Mouse (Mus musculus) 3T3-L1 (cell line): Measurements from ENCODE around the gene Dyrk1a.
"Not testable (repeated sequence)": the region's sequence is repeated elsewhere in the genome, so short reads cannot be mapped to it uniquely, and the experiment has no call there.

Experiments
- DNase-seq: peaks from one replicate; pipeline ENCODE4 v3.0.0-alpha.2; 2015; ENCODE audit warnings: low read depth, low spot score

Dyrk1a gene

DNA sequence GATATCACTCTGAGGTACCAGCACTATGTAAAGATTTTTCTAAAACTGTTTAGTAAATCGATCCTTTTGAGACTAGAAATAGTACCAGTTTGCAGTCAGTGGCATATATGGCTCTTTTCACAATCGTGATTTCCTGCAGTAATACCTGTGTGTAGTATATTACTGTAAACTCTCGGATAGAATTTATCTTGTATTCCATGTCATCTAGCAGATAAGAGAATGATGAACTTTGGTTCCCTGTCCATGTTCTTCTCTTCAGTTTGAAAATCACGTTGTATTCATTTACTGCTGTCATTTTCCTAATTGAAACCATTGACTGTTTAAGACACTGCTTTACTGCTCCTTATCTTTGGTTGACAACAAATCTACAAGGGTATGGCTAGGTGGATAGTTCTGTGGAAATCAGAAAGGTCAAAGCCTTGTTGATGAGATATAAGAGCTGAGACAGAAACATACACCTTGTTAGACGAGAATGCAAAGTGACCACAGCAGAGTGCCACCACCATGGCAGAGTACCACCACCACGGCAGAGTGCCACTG, 62.7 kb downstream of the Dyrk1a start:
- DNase-seq = no peak

DNA sequence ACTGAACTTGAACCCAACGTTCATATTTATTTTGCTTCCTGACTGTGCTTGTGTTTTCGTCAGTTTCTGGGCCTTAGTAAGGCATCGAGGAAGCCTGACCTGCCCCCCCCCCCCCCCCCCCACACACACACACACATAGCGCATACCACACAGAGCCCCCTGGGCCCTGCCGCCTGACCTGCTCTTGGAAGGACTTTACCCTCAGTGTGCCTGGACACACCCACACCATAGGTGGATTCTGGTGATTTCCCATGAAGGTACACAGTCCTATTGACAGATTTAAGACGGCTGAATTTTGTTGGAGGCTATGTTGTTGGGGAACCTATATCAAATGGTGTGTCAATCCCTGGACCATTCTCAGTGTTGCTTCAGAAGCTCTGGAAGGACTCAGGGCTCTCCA, 63.2 kb downstream of the Dyrk1a start:
- DNase-seq = no peak

DNA sequence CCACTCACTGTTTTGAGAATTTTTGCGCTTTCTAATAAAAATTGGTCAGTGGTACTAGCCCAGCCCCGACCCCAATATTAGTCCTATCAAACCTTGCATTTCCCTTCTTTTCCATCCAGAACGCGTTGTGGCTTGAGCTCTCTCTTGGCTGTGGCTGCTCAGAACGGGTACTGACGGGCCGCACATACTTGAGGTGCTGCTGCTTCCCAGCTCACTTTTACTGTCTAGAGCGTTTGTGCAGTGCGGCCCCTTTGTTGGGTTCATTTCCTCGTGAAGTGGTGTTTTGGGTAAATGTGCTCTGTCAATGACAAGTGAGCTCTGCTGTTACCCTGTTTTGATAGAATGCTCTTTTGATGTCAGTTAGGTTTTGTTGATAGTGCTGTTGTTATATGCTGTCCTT, 67.6 kb downstream of the Dyrk1a start:
- no peak for DNase-seq

DNA sequence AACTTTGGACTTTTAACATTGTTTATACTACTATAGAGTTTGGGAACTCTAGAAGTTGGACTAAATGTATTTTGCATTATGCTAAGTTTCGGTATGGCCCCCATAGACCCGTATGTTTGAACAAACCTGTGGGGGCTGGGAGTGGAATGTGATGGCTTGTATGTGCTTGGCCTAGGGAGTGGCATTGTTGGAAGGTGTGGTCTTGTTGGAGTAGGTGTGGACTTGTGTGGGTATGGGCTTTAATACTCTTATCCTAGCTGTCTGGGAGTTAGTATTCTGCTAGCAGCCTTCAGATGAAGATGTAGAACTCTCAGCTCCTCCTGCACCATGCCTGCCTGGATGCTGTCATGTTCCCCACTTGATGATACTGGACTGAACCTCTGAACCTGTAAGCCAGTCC, 72.0 kb downstream of the Dyrk1a start:
- DNase-seq = no peak

DNA sequence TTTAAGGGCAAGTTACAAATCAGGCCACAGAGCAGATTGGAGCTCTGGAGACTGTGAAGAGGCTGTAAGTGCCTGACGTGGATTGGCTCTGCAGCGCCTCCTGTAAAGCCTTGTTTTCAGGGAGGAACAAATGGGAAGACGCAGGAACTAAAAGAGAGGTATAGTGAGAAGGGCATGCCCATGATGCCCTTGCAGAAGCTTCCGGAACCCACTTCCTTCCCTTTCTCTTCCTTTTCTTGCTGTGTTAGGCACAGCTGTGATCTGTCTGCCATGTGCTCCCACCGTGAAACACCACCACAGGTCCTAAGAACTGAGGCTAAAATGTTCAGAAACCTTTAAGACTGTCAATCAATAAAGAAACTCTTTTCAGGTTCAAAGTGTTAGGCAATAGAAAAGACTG, 77.3 kb downstream of the Dyrk1a start:
- DNase-seq = no peak

DNA sequence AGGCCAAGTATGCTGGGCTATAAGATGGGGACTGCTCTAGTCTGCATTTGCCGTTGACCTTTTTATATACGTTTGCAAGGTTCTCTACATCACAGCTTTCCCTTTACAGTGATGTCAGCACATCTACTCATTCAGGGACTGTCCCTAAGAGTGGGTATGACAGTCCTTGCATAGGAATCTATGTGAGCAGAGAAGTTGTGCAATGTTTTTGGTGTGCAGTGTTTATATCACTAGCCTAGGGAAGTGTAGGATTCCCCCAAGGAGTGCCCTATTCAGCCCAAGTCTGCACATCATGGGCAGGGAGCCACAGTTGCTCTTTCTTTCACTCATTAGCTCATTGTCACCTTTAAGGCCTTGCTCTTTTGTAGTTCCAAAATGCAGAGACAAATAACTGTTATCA, 78.1 kb downstream of the Dyrk1a start:
- DNase-seq = no peak

DNA sequence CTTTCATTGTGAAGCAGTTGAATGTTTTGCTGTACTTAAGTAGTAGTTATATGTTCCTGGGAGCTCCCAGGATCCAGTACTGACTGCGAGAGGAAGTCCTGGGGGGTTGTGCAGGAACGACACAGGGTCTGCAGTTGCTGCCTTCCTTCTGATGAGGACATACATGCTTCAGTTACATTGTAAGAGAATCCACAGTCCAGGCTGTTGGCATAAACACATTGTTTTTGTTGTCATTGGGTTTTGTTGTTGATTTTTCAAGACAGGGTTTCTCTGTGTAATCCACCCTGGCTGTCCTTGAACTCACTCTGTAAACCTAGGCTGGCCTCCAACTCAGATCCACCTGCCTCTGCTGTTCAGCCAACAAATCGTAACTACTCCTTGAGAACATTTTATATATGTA, 80.1 kb downstream of the Dyrk1a start:
- no peak for DNase-seq

DNA sequence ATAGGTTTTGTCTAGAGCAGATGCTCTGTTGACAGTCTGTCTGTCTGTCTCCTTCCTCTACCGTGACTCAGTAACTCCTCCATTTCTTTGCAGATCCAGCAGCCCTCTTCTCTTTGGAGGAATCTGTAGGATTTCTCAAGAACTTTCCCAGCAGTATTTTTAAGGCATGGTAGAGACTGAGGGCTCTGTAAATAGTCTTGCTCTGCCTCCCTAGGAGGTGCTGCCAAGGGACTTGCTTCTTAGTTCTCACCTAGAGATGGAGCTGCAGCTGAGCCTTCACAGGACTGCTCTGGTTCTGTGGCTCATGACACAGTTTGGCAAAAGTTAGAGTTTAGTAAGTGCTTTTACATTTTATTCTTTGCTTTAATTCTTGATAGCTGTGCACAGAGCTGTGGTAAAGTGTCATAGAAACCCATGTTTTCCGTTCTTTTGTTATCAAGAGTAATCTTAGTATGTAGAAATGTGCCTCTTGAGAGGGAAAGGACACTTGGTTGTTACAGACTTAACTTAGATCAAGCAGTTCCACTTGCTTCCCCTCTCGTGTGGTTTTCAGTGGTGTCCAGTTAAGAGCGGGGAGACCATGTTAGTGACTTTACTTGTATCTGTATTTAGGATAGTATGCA, 82.4 kb downstream of the Dyrk1a start:
- DNase-seq = no peak

DNA sequence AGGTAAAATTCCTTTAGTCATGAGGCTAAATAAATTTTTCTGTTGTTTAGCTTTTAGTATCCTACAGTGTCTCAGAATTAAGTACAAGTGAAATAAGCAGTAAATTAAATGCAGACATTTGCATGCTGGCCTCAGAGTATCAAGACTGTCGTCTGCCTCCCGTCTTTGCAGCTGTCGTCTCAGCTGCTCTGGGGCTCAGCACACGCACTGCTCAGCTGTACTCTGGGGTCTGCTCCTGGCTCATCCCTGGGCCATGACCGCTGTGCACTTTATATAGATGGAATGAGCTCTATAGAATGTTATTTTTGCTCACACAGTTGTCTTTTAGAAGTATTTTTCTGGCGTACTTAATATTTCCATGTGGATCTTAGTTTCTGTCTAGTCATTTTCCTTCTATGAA, 85.3 kb downstream of the Dyrk1a start:
- DNase-seq = no peak

DNA sequence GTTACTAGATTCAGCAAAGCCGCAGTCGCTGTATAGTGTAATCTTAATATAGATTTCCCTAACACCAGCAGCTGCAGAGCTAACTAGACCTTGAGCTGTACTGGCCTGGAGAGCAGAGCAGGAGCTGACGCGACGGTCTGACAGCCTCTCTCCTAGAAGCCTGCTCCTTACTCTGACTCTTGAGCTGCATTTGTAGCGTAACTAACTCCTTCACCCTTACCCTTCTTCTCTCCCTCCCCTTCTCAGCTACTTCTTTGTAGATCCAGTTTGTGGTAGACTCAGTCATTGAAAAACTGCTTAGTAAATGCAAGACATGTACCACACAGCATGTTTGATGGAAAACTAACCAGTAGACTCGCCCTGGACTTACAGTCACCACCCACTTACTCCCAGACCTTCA, 87.1 kb downstream of the Dyrk1a start:
- no peak for DNase-seq

DNA sequence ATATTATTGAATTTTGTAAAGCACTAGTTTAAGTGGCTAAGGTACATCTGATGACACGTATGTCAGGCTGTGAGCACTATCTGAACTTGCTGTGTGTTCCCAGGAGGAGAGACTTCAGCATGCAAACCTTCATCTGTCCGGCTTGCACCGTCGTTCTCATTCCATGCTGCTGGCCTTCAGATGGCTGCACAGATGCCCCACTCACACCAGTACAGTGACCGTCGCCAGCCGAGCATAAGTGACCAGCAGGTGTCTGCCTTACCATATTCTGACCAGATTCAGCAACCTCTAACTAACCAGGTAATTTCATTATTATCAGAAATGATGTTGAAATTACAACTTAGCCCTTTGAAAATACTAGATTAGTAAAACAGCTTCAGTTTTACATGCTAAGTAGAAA, 89.6 kb downstream of the Dyrk1a start:
- no peak for DNase-seq

DNA sequence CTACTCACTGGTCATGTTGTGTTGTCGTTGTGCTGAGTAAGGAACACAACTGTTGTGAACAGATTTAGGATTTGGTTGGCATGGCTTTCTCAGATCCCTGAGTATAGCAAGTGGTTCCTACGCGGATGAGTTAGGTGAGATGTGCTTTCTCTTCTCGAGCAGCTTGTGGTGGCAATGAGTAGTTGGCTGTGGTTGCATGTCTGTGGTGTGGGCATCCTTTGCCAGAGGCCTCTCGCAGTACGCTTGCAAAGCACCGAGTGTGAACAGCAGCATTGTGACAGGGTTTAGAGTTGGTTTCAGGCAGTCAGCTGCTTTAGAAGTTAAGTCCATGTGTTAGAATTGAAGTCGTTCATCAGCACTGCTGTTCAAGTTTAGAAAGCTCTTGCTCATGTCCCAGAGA, 90.4 kb downstream of the Dyrk1a start:
- DNase-seq = no peak

DNA sequence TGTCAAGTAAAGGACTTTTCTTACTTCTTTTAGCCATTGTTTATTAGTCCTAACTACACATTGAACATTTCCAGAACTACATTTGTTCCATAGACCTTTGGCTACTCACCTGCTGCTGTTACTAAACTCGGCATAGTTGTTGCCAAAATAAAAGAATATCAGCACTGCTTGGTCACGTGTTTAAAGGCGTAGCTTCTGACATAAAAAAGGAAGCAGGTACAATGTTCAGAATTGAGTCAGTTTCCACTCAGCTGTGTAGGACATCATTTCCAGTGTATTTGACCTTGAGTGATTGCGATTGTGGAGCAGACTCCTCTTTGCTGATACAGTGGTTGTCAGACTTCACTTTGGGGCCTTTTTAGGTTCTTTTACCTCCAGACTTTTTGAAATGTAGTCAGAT, 97.7 kb downstream of the Dyrk1a start:
- DNase-seq = no peak

DNA sequence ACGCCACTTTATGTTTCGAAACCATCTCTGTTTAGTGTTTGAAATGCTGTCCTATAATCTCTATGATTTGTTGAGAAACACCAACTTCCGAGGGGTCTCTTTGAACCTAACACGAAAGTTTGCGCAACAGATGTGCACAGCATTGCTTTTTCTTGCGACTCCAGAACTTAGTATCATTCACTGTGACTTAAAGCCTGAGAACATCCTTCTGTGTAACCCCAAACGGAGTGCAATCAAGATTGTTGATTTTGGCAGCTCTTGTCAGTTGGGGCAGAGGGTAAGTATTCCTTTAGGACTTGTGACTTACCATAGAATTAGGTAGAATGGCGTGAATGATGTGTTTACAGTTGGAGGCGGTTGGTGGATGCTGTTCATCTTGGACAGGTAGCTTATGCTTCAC, 101.5 kb downstream of the Dyrk1a start:
- DNase-seq = no peak

DNA sequence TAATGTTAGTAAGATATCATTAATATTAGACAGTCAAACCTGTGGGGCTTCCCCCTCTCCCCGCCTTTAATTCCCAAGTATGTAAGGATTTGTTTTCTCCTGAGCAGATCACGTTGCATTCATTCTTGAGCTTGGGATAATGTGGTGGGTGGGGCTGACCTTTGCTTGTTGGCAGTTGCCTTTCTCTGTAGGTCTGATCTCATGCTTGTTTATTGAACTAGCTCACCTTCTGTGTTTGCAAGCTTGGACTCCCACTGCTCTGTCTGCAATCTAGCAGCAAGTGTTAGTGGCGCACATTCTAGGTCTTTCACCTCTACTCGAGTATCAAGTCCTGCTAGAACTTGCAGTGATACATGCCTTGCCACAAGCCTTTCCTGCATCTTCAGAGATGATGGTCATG, 111.1 kb downstream of the Dyrk1a start:
- no peak for DNase-seq

DNA sequence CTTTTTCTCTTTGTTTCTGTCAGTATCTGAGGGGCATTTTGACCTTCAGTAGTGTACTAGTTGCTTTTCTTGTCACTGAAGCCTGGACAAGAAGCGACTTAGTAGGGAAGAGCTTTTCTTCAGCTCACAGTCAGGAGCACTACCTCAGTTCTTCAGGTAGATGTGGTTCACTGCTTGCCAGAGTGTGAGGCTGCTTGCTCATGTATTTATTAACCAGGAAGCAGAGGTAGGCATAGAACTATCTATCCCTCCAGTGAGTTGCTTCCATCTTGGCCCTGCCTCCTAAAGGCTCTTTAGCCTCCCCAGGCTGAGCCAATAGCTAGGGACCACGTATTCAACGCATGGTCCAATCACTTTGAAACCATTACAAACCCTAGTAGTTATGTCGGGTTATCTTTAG, 112.0 kb downstream of the Dyrk1a start:
- no peak for DNase-seq

DNA sequence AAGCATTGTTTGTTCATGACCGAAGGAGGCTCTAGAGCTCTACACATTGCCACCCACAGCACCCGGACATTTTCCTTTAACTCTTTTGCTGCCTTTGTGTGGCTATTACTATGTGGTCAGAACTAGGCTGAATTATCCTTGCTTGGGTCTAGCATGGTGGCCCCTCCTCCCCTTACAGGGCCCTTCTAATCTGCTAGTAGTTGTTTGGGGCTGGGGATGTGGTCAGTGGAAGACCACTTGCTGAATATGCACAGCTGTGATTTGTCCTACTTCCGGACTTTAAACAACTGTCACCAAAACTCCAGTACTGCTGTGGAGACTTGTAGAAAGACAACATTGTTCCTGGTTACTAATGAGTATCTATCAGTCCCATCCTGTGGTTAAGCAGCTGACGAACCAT, 114.2 kb downstream of the Dyrk1a start:
- DNase-seq = no peak

DNA sequence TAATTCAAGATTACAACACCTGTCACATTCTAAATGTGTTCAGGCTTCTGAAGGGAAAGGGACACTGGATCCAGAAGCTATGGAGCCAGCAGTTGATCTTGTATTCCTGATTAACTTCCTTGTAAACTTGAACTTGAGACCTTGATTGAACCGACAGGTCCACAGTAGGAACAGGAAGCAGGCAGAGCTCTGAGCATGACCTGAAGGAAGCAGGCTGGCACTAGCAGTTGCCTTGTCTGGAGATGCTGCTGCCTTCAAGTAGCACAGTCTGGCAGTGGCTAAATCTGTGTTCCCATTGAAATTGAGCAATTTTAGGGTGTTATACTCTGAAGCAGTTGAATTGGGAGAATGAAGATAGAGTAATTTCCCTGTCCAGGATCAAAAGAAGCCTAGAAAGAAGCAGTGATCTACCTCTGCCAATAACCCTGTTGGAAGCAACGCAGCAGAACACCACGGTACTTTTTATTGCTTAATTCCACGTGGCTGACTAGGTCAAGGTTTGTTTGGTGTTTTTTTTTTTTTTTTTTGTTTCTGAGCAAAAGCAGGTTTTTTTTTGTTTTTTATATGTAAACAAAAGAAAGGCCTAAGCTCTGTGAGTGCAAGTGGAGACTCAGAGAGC, 124.0 kb downstream of the Dyrk1a start:
- DNase-seq = no peak

DNA sequence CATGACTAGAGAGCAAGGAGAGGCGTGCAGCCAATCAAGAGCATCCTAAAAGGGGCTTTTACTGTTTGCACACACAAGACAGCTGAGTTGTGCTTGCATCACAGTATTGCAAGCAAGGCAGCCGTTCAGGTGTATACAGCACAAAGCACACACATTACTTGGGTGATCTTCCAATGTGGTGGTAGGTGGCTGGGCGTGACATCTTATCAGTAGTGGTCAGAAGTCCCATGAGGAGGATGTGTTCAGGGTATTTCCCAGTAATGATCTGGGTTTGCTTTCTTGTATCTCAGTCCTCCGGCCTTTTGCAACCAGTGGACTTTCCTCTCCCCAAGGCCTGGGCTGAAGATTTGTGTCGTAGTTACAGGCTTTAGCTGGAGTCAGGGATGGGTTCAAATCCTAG, 127.7 kb downstream of the Dyrk1a start:
- DNase-seq = no peak

DNA sequence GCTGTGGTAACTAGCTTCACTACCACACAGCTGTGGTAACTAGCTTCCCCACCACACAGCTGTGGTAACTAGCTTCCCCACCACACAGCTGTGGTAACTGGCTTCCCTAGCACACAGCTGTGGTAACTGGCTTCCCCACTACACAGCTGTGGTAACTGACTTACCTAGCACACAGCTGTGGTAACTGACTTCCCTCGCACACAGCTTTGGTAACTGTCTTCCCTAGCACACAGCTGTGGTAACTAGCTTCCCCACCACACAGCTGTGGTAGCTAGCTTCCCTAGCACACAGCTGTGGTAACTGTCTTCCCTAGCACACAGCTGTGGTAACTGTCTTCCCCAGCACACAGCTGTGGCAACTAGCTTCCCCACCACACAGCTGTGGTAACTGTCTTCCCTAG, 128.4 kb downstream of the Dyrk1a start:
- DNase-seq = not testable (repeated sequence)

DNA sequence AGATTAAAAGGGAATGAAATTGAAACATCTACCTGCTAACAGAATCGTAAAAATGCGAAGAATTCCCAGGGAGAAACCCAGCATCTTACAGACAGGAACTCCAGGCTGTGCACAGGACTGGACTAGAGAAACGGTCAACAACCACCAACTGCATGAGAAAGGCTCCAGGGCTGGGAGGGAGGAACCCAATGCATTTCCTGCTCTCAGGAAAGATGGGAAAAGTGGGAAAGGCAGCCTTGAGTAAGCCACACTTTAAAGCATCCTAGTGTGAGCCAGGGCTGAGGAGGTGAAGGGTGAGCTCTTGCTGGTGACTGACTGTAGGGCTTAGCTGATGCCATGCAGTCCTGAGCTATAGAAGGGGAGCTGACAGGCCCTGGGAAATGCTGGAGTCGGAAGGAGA, 131.3 kb downstream of the Dyrk1a start:
- no peak for DNase-seq

DNA sequence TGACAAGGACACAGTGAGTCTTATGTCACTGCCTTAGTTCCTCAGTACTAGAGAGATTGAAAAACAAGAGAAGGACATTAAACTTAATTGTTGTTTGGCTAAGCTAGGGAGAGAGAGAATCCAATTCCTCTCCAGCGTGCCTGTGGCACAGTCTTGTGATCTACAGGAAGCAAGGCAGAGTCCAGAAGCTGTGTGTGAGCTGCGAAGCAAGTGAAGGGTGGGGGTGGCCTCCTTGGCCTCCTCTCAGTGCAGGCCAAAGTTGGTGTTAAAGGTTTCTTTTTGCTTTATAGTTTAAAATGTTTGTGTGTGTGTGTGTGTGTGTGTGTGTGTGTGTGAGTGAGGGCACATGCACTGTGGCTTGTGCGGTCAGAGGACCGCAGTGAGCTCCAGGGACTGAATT, 132.2 kb downstream of the Dyrk1a start:
- no peak for DNase-seq

DNA sequence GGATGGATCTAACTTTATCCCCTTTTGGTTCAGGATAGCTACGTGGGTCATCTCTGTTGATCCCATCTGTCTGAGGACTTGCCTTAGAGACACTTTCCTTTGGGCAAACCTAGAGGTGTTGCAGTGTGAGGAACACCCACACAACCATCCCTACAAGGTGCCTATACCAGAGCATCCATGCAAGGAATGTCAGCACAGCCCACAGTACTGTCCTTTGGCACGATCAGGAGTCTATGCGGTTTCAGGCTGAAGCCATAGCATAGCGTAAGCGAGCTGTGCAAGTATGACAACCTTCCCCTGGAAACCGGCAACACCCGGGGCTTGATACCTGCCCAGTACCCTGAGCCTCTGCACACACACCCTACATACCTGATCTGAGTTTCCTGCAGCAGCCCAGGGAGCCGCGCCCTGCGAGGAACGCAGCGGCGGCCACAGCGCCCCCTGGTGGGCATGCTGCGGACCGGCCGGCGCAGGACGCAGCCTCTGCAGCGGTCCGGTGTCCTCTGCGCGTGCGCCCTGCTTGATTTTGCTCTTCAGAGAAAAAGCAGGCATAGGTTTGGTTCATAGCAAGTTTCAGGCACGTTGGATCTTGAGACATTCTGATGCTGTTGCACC, 143.8 kb downstream of the Dyrk1a start:
- DNase-seq = no peak
